Mouse (Mus musculus) myocyte (in vitro differentiated cells): ENCODE measurements around the gene Gpc6.

Experiments used
- CEBPB ChIP-seq: IDR thresholded peaks from 2 replicates; pipeline ENCODE4 v1.6.1; 2011; ENCODE audit warnings: mild to moderate bottlenecking, moderate library complexity; ENCODE audit not compliant: poor library complexity, insufficient read depth, severe bottlenecking
- E2F4 ChIP-seq: IDR thresholded peaks from one replicate; pipeline ENCODE4 v1.6.1; 2011; ENCODE audit warnings: mild to moderate bottlenecking, control low read depth, moderate library complexity; ENCODE audit not compliant: insufficient read depth
- MAX ChIP-seq: IDR thresholded peaks from one replicate; pipeline ENCODE4 v1.6.1; 2011; ENCODE audit warnings: low read depth, mild to moderate bottlenecking, control low read depth
- MYOD1 ChIP-seq, 3 experiments: IDR thresholded peaks; one replicate each; pipeline ENCODE4 v1.6.1; 2011; ENCODE audit warnings: control low read depth in 2 of 3, low read depth in 2 of 3, mild to moderate bottlenecking in 2 of 3, moderate library complexity in 1 of 3; ENCODE audit not compliant: insufficient read length in 2 of 3, control insufficient read depth in 1 of 3
- MYOG ChIP-seq, 3 experiments: IDR thresholded peaks; one replicate each; pipeline ENCODE4 v1.6.1; 2011; ENCODE audit warnings: control low read depth in 2 of 3, low read depth in 2 of 3, mild to moderate bottlenecking in 2 of 3; ENCODE audit not compliant: insufficient read length in 2 of 3, control insufficient read depth in 1 of 3, insufficient read depth in 1 of 3
- POLR2A ChIP-seq: IDR thresholded peaks from one replicate; pipeline ENCODE4 v1.6.1; 2011; ENCODE audit warnings: low read depth, mild to moderate bottlenecking, control low read depth, moderate library complexity; ENCODE audit not compliant: insufficient read length
- POLR2AphosphoS2 ChIP-seq: IDR thresholded peaks from one replicate; pipeline ENCODE4 v1.6.1; 2011; ENCODE audit warnings: low read depth, control low read depth; ENCODE audit not compliant: insufficient read length
- REST ChIP-seq: IDR thresholded peaks from one replicate; pipeline ENCODE4 v1.6.1; 2011; ENCODE audit warnings: mild to moderate bottlenecking, control low read depth, moderate library complexity; ENCODE audit not compliant: insufficient read depth, insufficient read length
- SRF ChIP-seq: IDR thresholded peaks from one replicate; pipeline ENCODE4 v1.6.1; 2011; ENCODE audit warnings: low read depth; ENCODE audit not compliant: control insufficient read depth, insufficient read length
- TCF12 ChIP-seq: IDR thresholded peaks from one replicate; pipeline ENCODE4 v1.6.1; 2011; ENCODE audit warnings: mild to moderate bottlenecking, control low read depth; ENCODE audit not compliant: poor library complexity, insufficient read depth, severe bottlenecking
- TCF3 ChIP-seq: IDR thresholded peaks from one replicate; pipeline ENCODE4 v1.6.1; 2011; ENCODE audit warnings: low read depth, control low read depth; ENCODE audit not compliant: insufficient read length
- USF1 ChIP-seq: IDR thresholded peaks from one replicate; pipeline ENCODE4 v1.6.1; 2011; ENCODE audit warnings: low read depth, mild to moderate bottlenecking, control low read depth, moderate library complexity

DNA sequence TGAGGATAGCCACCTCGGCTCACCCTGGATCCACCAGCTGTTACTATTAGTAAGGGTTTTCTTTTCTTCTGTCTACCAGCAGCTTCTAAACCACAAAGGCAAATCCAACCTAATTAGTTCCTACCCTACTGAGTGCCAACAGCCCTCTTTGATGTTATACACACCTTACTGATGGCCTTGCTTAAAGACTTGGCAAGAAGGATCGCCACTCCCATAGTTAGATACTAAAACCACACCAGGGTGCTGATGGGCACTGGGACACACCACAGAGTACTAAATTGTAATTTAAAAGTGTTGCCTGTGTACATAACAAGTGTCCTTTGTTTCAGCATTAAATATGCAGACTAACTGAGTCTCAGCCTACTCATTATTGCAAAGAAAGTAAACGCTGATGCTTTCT, 912.6 kb downstream of the Gpc6 start:
- TF ChIP-seq E2F4: no peak
- no peak for TF ChIP-seq MAX
- no peak for TF ChIP-seq USF1
- no peak for TF ChIP-seq MYOD1 (IDR thresholded peaks at IDR 0.05; ENCODE audit: control insufficient read depth in 1 of 3, insufficient read length in 2 of 3, low read depth in 2 of 3)
- no peak for TF ChIP-seq POLR2A
- no peak for TF ChIP-seq POLR2AphosphoS2
- no peak for TF ChIP-seq TCF12
- TF ChIP-seq CEBPB: no peak
- no peak for TF ChIP-seq MYOG (IDR thresholded peaks at IDR 0.05; ENCODE audit: control insufficient read depth in 1 of 3, insufficient read depth in 1 of 3, insufficient read length in 2 of 3, low read depth in 2 of 3)
- TF ChIP-seq TCF3: no peak
- no peak for TF ChIP-seq REST
- TF ChIP-seq SRF: no peak
